Mouse (Mus musculus): ENCODE data around the gene Hsf5.
A peak's percentile ranks its signal among the peaks of the same experiment; 100 is the strongest.

Hsf5 gene

GRCm38 (mm10) chr11:87590841-87591525 is 26.0 kb upstream of the Hsf5 start:
- peak; percentile 50 for DNase-seq

GRCm38 (mm10) chr11:87591526-87592353 is 25.2 kb upstream of the Hsf5 start, which contains the start of gene Mtmr4:
Gene Mtmr4, plus strand, starts transcription at chr11:87592162.
- peak; percentile 97 for DNase-seq

GRCm38 (mm10) chr11:87592354-87592695 is 24.6 kb upstream of the Hsf5 start:
- DNase-seq: no peak

GRCm38 (mm10) chr11:87592713-87593598 is 24.0 kb upstream of the Hsf5 start:
- DNase-seq: no peak

- DNase-seq: peak; percentile 80
Measured at GRCm38 (mm10) chr11:87595327-87595841, 21.6 kb upstream of the Hsf5 start.

GRCm38 (mm10) chr11:87595976-87596375 is 21.0 kb upstream of the Hsf5 start:
- DNase-seq: no peak

- DNase-seq: no peak
Measured at GRCm38 (mm10) chr11:87596492-87596891, 20.5 kb upstream of the Hsf5 start.

GRCm38 (mm10) chr11:87597061-87597460 is 19.9 kb upstream of the Hsf5 start:
- DNase-seq: no peak

GRCm38 (mm10) chr11:87599395-87600089 is 17.4 kb upstream of the Hsf5 start:
- DNase-seq: no peak

GRCm38 (mm10) chr11:87600322-87600853 is 16.6 kb upstream of the Hsf5 start:
- DNase-seq: peak; percentile 6

GRCm38 (mm10) chr11:87602234-87602633 is 14.7 kb upstream of the Hsf5 start:
- DNase-seq: peak; percentile 3

GRCm38 (mm10) chr11:87603571-87603970 is 13.4 kb upstream of the Hsf5 start:
- DNase-seq: no peak

GRCm38 (mm10) chr11:87609264-87609663 is 7.7 kb upstream of the Hsf5 start:
- no peak for DNase-seq

GRCm38 (mm10) chr11:87611547-87611946 is 5.4 kb upstream of the Hsf5 start:
- DNase-seq: no peak

- no peak for DNase-seq
Measured at GRCm38 (mm10) chr11:87613972-87614371, 3.0 kb upstream of the Hsf5 start.

- no peak for DNase-seq
Measured at GRCm38 (mm10) chr11:87615551-87615950, 1.4 kb upstream of the Hsf5 start.

- no peak for DNase-seq
Measured at GRCm38 (mm10) chr11:87615952-87616351, 1.0 kb upstream of the Hsf5 start.

GRCm38 (mm10) chr11:87617606-87618005 is 642 bp downstream of the Hsf5 start:
- no peak for DNase-seq

GRCm38 (mm10) chr11:87623160-87623559 is 6.2 kb downstream of the Hsf5 start:
- DNase-seq: no peak

GRCm38 (mm10) chr11:87629859-87630258 is 12.9 kb downstream of the Hsf5 start:
- peak; percentile 65 for DNase-seq

- DNase-seq: no peak
Measured at GRCm38 (mm10) chr11:87638793-87639192, 21.8 kb downstream of the Hsf5 start.

GRCm38 (mm10) chr11:87639206-87639605 is 22.2 kb downstream of the Hsf5 start:
- peak; percentile 60 for DNase-seq
